Mouse (Mus musculus) embryo, embryonic 11.5 days (tissue): Measurements from ENCODE around the gene Gm3448.
"Not testable (repeated sequence)": the region's sequence is repeated elsewhere in the genome, so short reads cannot be mapped to it uniquely, and the experiment has no call there.

ENCODE experiments used
- DNase-seq: peaks from one replicate; pipeline ENCODE4 v3.0.0-alpha.2; 2012; ENCODE audit warnings: low read depth, low spot score

Gm3448 gene

GRCm38 (mm10) chr17:15031414-15031813 is 9.9 kb downstream of the Gm3448 start:
- DNase-seq = not testable (repeated sequence)

GRCm38 (mm10) chr17:15025513-15025912 is 15.8 kb downstream of the Gm3448 start:
- not testable (repeated sequence) for DNase-seq

DNA sequence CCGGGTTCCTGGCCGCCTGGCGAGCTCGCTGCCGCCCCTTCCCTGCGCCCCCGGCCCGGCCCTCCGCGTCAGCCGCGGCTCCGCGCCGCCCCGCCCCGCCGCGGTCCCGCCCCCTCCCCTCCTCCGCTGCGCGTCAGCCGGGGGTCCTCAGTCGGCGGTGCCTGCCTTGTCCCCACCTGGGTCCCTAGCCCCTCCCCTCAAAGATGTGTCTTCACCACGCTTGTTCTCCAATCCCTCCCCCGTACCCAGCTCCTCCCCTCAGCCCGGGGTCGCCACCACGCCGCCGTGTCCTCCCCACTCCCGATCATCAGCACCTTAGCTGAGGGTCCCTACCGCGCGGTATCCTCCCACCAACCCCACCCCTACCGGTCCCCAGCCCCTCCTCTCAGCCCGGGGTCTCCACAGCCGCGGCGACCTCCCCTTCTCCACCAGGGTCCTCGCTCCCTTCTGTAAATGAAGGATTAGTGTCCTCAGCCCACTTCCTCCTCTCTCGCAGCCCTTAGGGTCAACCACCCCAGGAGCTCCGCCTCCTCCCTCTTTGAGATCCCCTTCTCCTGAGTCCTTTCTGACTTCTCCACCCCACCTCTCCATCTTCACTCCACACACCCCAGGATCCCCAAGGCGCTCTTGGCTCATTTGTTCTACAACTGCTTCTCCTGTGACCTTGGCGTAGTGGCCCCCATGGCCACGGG is 16.7 kb downstream of the Gm3448 start:
- not testable (repeated sequence) for DNase-seq

DNA sequence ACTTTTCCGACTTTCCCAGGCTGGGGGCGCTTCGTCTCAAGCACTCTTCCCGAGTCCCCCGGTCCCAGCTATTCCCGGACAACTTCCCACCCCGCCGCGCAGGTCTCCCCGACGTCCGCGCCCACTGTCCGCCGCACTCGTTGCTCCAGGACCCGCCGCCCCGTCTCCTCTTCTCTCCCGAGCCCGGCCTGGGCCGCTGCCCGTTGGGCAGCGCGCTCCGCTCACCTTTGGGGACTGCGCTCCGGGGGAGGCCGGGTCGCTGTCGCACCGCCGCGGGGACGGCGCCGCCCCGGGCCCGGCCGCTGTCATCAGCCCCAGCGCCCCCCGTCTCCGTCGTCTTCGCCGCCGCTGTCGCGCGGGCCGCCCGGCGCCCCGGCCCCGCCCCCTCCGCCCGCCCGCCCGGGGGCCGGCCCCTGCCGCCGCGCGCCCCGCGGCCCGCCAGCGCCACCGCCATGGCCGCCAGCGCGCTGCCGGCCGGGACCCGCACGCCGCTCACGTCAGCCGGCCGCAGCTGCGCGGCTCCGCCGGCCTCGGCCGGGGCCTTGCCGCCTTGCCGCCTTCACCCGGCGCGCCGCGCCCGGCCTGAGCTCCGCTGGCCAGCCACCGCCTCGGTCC is 17.4 kb downstream of the Gm3448 start:
- DNase-seq = not testable (repeated sequence)

GRCm38 (mm10) chr17:15021503-15022220 is 19.7 kb downstream of the Gm3448 start:
- DNase-seq = not testable (repeated sequence)

- DNase-seq = not testable (repeated sequence)
Measured at GRCm38 (mm10) chr17:15009706-15010413, 31.5 kb downstream of the Gm3448 start, which contains the start of gene Gm3435. TSS of gene Gm3435 (plus strand) at chr17:15010176.

DNA sequence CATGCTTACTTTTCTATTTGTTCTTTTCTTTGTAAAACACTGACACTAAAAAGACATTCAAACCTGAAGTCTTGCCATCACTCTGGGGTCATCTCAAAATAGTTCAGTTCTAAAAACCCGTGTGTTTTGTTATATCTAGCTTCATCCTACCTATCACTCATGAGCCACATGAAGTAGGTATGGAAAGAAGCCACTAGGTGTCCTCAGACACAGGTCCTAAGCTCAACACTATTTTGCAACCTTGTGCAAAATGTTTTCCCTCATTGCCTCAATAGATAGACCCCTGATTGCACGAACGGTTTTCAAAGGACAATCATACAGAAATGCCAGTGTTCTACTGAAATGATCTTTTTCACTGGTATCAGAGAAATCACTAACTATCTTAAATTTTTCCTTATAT is 32.2 kb downstream of the Gm3448 start:
- DNase-seq = not testable (repeated sequence)

DNA sequence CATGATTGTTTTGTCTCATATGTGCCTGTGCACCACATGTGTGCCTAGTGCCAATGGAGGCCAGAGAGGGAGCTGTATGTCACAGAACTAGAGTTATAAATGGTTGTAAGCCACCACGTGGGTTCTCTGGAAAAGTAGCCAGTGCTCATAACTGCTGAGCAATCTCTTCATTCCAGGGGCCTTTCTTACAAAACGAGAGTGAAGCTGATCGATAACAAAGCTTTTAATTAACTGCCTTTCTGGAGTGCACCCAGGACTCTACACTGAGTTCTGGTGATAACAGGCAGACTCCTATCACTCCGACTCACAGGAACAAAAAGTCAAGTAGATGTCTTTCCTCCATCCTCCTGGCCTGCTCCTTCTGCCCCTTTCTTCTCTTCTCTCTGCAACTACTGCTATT is 41.3 kb downstream of the Gm3448 start:
- DNase-seq = not testable (repeated sequence)

GRCm38 (mm10) chr17:14994140-14994539 is 47.2 kb downstream of the Gm3448 start:
- DNase-seq = not testable (repeated sequence)

DNA sequence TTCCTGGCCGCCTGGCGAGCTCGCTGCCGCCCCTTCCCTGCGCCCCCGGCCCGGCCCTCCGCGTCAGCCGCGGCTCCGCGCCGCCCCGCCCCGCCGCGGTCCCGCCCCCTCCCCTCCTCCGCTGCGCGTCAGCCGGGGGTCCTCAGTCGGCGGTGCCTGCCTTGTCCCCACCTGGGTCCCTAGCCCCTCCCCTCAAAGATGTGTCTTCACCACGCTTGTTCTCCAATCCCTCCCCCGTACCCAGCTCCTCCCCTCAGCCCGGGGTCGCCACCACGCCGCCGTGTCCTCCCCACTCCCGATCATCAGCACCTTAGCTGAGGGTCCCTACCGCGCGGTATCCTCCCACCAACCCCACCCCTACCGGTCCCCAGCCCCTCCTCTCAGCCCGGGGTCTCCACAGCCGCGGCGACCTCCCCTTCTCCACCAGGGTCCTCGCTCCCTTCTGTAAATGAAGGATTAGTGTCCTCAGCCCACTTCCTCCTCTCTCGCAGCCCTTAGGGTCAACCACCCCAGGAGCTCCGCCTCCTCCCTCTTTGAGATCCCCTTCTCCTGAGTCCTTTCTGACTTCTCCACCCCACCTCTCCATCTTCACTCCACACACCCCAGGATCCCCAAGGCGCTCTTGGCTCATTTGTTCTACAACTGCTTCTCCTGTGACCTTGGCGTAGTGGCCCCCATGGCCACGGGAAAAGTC is 48.1 kb downstream of the Gm3448 start:
- DNase-seq = not testable (repeated sequence)

GRCm38 (mm10) chr17:14992522-14993138 is 48.7 kb downstream of the Gm3448 start:
- DNase-seq = not testable (repeated sequence)

GRCm38 (mm10) chr17:14990116-14990702 is 51.1 kb downstream of the Gm3448 start:
- DNase-seq = not testable (repeated sequence)

GRCm38 (mm10) chr17:14978362-14979038 is 62.8 kb downstream of the Gm3448 start, which contains the start of the genes 9030025P20Rik and Gm3417:
TSS of gene 9030025P20Rik (plus strand) at chr17:14978468.
TSS of gene Gm3417 (minus strand) at chr17:14978790.
- DNase-seq = not testable (repeated sequence)

- DNase-seq = not testable (repeated sequence)
Measured at GRCm38 (mm10) chr17:14977718-14978361, 63.5 kb downstream of the Gm3448 start.

GRCm38 (mm10) chr17:14968373-14968913 is 72.9 kb downstream of the Gm3448 start:
- DNase-seq = not testable (repeated sequence)

GRCm38 (mm10) chr17:14961557-14962154 is 79.7 kb downstream of the Gm3448 start:
- DNase-seq = not testable (repeated sequence)

DNA sequence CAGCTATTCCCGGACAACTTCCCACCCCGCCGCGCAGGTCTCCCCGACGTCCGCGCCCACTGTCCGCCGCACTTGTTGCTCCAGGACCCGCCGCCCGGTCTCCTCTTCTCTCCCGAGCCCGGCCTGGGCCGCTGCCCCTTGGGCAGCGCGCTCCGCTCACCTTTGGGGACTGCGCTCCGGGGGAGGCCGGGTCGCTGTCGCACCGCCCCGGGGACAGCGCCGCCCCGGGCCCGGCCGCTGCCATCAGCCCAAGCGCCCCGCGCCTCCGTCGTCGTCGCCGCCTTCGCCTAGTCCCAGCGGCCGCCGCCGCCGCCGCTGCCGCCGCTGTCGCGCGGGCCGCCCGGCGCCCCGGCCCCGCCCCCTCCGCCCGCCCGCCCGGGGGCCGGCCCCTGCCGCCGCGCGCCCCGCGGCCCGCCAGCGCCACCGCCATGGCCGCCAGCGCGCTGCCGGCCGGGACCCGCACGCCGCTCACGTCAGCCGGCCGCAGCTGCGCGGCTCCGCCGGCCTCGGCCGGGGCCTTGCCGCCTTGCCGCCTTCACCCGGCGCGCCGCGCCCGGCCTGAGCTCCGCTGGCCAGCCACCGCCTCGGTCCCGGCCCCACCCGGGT is 80.3 kb downstream of the Gm3448 start, which contains the start of gene Phf10:
Phf10 (minus strand) TSS at position 323 of the 606 bp plus-strand sequence.
- DNase-seq = not testable (repeated sequence)

DNA sequence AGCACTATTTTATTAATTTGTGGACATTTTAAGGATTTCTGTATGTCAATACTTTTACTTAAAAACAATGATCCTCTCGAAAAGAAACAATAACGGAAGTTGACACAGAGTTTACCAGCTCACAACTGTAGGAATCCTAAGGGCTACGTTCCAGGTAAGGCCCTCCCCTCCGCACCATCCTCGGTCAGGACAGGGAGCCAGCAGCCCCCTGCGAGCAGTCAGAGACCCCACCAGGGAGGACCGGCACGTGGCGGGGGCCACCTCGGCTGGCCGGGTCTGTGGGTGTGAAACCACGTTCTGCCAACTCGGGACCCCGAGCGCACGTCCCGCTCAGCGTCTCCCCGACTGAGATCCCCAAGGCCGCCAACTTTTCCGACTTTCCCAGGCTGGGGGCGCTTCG is 80.8 kb downstream of the Gm3448 start:
- no peak for DNase-seq
